Mouse (Mus musculus): ENCODE results near the gene Hist3h2a. TPM values are rescaled to one million over a fixed set of nuclear protein-coding genes. Genes with fewer than 3 reads are reported as not detected.

The Hist3h2a gene
- polyA plus RNA-seq, 1 experiment from 2014 or later: 15.5 TPM

DNA sequence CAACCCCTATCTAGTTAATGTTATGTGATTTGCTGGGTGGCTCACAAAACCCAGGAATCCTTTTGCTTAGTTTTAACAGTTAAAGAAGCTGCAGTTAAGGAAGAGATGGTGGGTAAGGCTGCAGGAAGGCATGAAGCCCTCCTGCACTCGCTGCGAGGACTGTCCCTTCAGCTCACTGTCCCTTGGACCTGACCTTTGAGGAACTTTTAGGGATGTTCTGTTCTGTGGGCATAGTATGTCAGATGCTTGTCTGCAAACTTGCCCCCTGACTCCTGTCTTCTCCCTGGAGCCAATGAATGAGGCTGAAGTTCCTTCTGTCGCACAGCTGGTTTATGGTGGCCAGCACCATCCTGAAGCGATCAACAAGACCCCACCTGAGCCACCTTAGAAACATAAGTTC lies 34.7 kb downstream of the Hist3h2a start:
- Histone ChIP-seq H3K27ac (peak overlapping the region; percentile 76), H3K27me3 (ENCODE audit: insufficient read depth, poor library complexity, severe bottlenecking) (peaks cover 10% of the 10 kb centered on the region), H3K4me1 (peaks cover 99% of the 10 kb centered on the region), H3K36me3 (peaks cover 68% of the 10 kb centered on the region), H3K4me3 (no peak overlapping the region), H3K9me3 (no peaks in the 10 kb centered on the region)
- no peak for DNase-seq (ENCODE audit: low spot score)
- WGBS: 93% methylated on average over 4 of the region's 4 CpGs

GRCm38 (mm10) chr11:58990141-58990540 lies 35.7 kb downstream of the Hist3h2a start:
- Histone ChIP-seq H3K36me3 (peaks cover 62% of the 10 kb centered on the region), H3K4me1 (peaks cover 99% of the 10 kb centered on the region)
- 57% methylated on average over 17 of the region's 17 CpGs for WGBS

DNA sequence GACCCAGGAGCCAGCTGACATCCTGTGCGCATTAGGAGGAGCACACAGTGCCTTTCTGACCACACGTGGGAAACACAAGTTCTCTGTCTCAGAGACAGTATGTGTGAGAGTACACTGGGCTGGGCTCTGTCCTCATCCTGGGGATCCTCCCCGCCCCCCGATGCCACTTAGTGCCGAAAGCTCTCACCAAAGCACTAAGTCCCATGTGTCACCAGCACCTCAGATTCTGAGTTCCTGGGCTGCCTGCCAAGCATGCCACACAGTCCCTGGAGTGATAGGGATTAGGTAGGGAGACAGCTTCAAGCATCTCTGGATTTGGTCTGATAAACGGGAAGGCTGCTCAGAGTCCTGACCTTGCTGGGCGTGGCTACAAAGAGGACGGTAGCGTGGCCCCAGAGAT lies 36.3 kb downstream of the Hist3h2a start:
- Histone ChIP-seq H3K36me3 (peaks cover 62% of the 10 kb centered on the region), H3K4me1 (peaks cover 99% of the 10 kb centered on the region), H3K27me3 (ENCODE audit: insufficient read depth, poor library complexity, severe bottlenecking) (peaks cover 25% of the 10 kb centered on the region), H3K9me3 (no peaks in the 10 kb centered on the region), H3K4me3 (peak overlapping the region; percentile 19; the same call in 1 of the 2 replicates), H3K27ac (peak overlapping the region; percentile 76)
- peak; percentile 89 for DNase-seq (ENCODE audit: low spot score)
- 52% methylated on average over 9 of the region's 9 CpGs for WGBS

More at GRCm38 (mm10) chr11:58990141-58990540, 35.7 kb downstream of the Hist3h2a start:
- no peak for DNase-seq (ENCODE audit: low spot score)
- H3K27me3 ChIP-seq (ENCODE audit: insufficient read depth, poor library complexity, severe bottlenecking): peaks cover 19% of the 10 kb centered on the region
- H3K27ac ChIP-seq: peak overlapping the region; percentile 76
- H3K4me3 ChIP-seq: no peak overlapping the region
- no peaks in the 10 kb centered on the region for H3K9me3 ChIP-seq

DNA sequence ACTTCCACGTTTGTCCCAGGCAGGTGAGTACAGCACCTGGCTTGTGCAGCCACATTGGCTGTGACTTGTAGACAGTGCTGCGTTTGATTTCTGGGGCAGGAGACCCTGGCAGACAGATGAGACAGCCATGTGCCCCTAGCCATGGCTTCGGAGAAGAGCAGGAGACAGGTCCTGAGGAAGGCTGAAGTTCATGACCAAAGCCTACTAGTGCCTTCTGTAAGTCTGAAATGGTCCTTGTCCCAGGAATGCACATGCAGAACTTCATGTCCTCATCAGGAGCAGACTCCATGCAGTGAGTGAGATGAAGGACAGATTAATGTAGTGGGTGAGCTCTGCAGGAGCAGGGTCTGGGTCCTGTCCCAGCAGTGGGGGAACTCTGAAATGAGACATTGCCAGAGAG lies 37.4 kb downstream of the Hist3h2a start:
- WGBS: 78% methylated on average over 3 of the region's 3 CpGs
- Histone ChIP-seq H3K27me3 (ENCODE audit: insufficient read depth, poor library complexity, severe bottlenecking) (peaks cover 28% of the 10 kb centered on the region), H3K4me1 (peaks cover 98% of the 10 kb centered on the region), H3K4me3 (no peak overlapping the region), H3K36me3 (peaks cover 61% of the 10 kb centered on the region), H3K27ac (peak overlapping the region; percentile 72; the same call in 1 of the 2 replicates), H3K9me3 (no peaks in the 10 kb centered on the region)
- no peak for DNase-seq (ENCODE audit: low spot score)

DNA sequence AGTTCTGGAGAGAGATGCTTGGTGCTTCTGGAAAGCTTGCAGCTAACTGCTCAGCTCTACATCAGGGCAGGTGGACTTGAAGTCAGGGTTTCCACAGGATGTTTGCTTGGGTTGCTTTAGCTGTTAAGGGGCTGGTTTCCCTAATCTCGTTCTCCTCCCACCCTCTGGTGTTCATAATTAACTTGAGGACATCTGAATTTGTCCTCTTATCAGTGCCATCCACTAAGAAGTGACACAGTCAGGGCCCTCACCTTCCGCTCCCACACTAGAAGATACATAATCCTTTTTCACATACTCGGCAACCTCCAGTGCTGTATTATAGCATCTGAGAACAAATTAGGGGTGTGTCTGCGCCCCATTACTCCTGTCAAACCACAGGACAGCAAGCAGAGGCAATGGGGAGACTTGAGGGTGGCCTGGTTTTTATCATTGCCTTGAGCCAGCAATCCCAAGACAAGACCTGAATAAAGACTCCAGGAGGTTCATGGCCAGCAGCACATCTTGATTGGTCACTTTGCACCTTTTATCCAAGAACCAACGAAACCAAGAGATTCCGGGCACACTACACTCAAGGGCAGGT lies 38.7 kb downstream of the Hist3h2a start:
- Histone ChIP-seq H3K4me1 (peaks cover 98% of the 10 kb centered on the region), H3K27me3 (ENCODE audit: insufficient read depth, poor library complexity, severe bottlenecking) (peaks cover 28% of the 10 kb centered on the region), H3K27ac (peak overlapping the region; percentile 44), H3K9me3 (no peaks in the 10 kb centered on the region), H3K4me3 (no peak overlapping the region), H3K36me3 (peaks cover 53% of the 10 kb centered on the region)
- DNase-seq (ENCODE audit: low spot score): no peak
- WGBS: 54% methylated on average over 6 of the region's 6 CpGs

DNA sequence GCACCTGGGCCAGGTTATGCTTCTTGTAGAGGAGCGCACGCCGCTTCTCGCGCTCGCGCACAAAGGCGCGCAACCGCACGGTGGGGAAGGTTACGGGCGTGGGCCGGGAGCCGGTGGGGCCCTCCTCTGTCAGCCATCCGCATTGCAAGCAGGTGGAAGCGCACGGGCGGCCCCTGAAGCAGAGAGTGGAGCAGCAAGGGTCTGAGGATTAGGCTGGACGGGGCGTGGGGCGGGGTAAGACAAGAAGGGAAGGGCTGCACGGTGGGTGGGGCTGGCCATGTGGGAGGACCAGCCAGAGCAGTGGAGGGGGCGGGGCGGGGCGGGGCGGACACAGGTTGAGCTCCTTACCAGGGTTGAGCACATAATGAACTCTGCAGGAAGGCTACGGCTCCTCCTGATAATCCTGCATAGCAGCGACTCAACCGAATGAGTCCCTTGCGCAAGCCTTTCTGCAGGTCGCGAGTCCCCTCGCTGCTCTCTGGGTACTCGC lies 39.9 kb downstream of the Hist3h2a start:
- H3K4me1 ChIP-seq: peaks cover 98% of the 10 kb centered on the region
- H3K36me3 ChIP-seq: peaks cover 41% of the 10 kb centered on the region
- peaks cover 28% of the 10 kb centered on the region for H3K27me3 ChIP-seq (ENCODE audit: insufficient read depth, poor library complexity, severe bottlenecking)
- no peaks in the 10 kb centered on the region for H3K9me3 ChIP-seq
- H3K27ac ChIP-seq: peak overlapping the region; percentile 49; the same call in 1 of the 2 replicates
- H3K4me3 ChIP-seq: peak overlapping the region; percentile 56
- 3% methylated on average over 33 of the region's 35 CpGs for WGBS
- DNase-seq (ENCODE audit: low spot score): peak; percentile 93

GRCm38 (mm10) chr11:58995061-58995806 lies 40.7 kb downstream of the Hist3h2a start:
- Histone ChIP-seq H3K4me1 (peaks cover 98% of the 10 kb centered on the region), H3K4me3 (no peak overlapping the region), H3K9me3 (no peaks in the 10 kb centered on the region), H3K36me3 (peaks cover 32% of the 10 kb centered on the region), H3K27me3 (ENCODE audit: insufficient read depth, poor library complexity, severe bottlenecking) (peaks cover 28% of the 10 kb centered on the region), H3K27ac (peak overlapping the region; percentile 49; the same call in 1 of the 2 replicates)
- DNase-seq (ENCODE audit: low spot score): no peak
- WGBS: 82% methylated on average over 9 of the region's 9 CpGs

DNA sequence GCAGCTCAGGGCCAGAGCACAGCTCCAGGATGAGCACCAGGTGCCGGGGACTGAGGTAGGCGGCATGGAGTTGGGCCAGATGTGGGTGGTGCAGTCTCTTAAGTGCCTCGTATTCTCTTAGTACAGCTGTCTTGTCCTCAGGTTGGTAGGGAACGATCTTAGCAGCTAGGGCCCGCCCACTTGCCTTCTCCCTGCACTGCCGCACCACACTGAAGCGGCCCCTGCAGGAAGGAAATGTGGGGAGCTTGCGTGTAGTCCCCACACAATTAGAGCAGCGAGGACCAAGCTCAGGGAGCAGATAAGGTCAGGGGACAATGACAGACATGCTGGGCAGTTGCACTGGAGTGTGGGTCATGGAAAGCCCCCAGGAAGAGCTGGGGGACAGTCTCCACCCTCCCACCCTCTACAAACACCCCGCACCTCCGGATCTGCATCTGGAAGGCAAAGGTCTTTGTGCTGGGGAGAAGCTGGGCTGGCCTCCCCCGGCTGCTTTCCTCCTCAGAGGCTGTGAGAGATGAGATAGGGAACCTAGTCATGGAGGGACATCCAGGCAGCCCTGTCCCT lies 41.4 kb downstream of the Hist3h2a start:
- Histone ChIP-seq H3K27ac (peak overlapping the region; percentile 44), H3K4me3 (no peak overlapping the region), H3K9me3 (no peaks in the 10 kb centered on the region), H3K4me1 (peaks cover 98% of the 10 kb centered on the region), H3K36me3 (peaks cover 30% of the 10 kb centered on the region), H3K27me3 (ENCODE audit: insufficient read depth, poor library complexity, severe bottlenecking) (peaks cover 33% of the 10 kb centered on the region)
- no peak for DNase-seq (ENCODE audit: low spot score)
- WGBS: 48% methylated on average over 12 of the region's 12 CpGs

GRCm38 (mm10) chr11:58997541-58997940 lies 43.1 kb downstream of the Hist3h2a start:
- Histone ChIP-seq H3K9me3 (no peaks in the 10 kb centered on the region), H3K27me3 (ENCODE audit: insufficient read depth, poor library complexity, severe bottlenecking) (peaks cover 34% of the 10 kb centered on the region), H3K36me3 (peaks cover 27% of the 10 kb centered on the region; the same call in 1 of the 2 replicates), H3K27ac (peak overlapping the region; percentile 75; the same call in 1 of the 2 replicates), H3K4me1 (peaks cover 98% of the 10 kb centered on the region), H3K4me3 (no peak overlapping the region)
- no peak for DNase-seq (ENCODE audit: low spot score)
- 57% methylated on average over 5 of the region's 5 CpGs for WGBS

DNA sequence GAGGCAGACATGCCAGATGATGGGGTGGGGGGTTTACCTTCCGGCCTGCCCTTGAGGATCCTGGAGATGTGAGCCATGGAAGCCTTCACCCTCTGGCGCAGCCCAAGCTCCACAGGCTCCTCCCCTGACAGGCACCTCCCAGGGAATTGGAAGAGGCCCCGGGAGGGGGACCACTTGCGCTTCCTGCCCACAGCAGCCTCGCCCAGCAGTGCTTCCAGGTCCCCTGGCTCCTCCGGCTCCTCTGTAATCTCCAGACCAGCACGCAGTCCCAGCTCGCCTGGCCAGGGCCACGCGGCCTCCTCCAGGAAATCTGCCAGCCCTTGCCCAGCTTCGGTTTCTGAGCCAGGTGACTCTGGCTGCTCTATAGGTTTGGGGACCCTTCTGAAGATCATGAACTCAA lies 44.7 kb downstream of the Hist3h2a start:
- Histone ChIP-seq H3K4me3 (peak overlapping the region; percentile 22), H3K9me3 (no peaks in the 10 kb centered on the region), H3K36me3 (peaks cover 27% of the 10 kb centered on the region; the same call in 1 of the 2 replicates), H3K4me1 (peaks cover 94% of the 10 kb centered on the region), H3K27ac (peak overlapping the region; percentile 75), H3K27me3 (ENCODE audit: insufficient read depth, poor library complexity, severe bottlenecking) (peaks cover 24% of the 10 kb centered on the region)
- no peak for DNase-seq (ENCODE audit: low spot score)
- WGBS: 37% methylated on average over 11 of the region's 11 CpGs

DNA sequence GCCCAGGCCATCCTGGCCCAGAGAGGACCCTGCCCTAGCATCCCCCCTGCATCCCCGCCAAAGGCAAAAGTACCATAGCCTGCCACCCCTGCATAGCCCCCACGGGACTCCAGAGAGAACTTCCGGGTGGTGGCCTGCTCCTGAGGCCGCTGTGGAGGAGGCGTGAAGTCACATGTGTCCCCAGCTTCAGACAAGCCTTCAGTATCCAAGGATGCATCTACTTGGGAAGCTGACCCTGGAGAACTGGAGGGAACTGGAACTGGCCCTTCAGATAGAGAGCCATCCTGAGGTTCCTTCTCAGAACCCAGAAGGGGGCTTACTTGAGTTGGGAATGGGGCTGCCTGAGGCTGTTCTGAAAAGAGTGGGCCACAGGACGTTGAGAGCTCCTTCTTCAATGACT lies 45.3 kb downstream of the Hist3h2a start:
- H3K27ac ChIP-seq: peak overlapping the region; percentile 75
- H3K27me3 ChIP-seq (ENCODE audit: insufficient read depth, poor library complexity, severe bottlenecking): peaks cover 18% of the 10 kb centered on the region
- DNase-seq (ENCODE audit: low spot score): no peak
- H3K9me3 ChIP-seq: no peaks in the 10 kb centered on the region
- peaks cover 87% of the 10 kb centered on the region for H3K4me1 ChIP-seq
- H3K4me3 ChIP-seq: peak overlapping the region; percentile 22
- 78% methylated on average over 6 of the region's 6 CpGs for WGBS
- H3K36me3 ChIP-seq: peaks cover 27% of the 10 kb centered on the region; the same call in 1 of the 2 replicates

DNA sequence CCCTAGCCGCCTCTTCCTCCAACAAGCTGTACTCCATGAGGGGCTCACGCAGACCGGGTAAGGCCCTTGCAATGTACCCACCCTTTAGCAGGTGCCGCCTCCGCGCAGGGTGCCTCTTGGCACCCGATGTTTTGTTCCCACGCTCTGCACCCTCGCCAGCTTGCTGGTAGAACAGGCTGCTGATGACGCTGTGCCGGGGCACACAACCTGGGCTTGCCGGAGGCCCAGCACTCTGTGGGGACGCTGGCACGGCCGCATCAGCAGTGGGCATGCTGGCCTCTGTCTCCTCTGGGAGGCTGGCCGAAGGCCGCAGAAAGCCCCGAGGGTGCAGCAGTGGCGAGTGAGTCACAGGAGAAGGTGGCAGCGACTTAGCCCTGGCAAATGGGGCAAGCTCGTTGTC lies 46.1 kb downstream of the Hist3h2a start:
- Histone ChIP-seq H3K27me3 (ENCODE audit: insufficient read depth, poor library complexity, severe bottlenecking) (peaks cover 10% of the 10 kb centered on the region), H3K4me1 (peaks cover 79% of the 10 kb centered on the region), H3K9me3 (no peaks in the 10 kb centered on the region), H3K4me3 (no peak overlapping the region), H3K27ac (peak overlapping the region; percentile 75), H3K36me3 (peaks cover 19% of the 10 kb centered on the region; the same call in 1 of the 2 replicates)
- DNase-seq (ENCODE audit: low spot score): no peak
- WGBS: 90% methylated on average over 21 of the region's 21 CpGs

All from heart, embryonic 10.5 days (tissue).